Mouse (Mus musculus): ENCODE measurements around the gene Hsd17b2. TPM values are rescaled to one million over a fixed set of nuclear protein-coding genes. Genes with fewer than 3 reads are reported as not detected.

Gene Hsd17b2
- polyA plus RNA-seq, 1 experiment from 2014 or later = not detected

GRCm38 (mm10) chr8:117749436-117749835, 47.7 kb downstream of the Hsd17b2 start:
- Histone ChIP-seq H3K4me1 (replicated peaks) (no peaks in the 10 kb centered on the region), H3K27ac (no peak overlapping the region), H3K4me2 (no peak overlapping the region), H3K9ac (no peak overlapping the region), H3K36me3 (no peaks in the 10 kb centered on the region), H3K9me3 (no peaks in the 10 kb centered on the region), H3K27me3 (no peaks in the 10 kb centered on the region), H3K4me3 (no peak overlapping the region)
- no peak for ATAC-seq (ENCODE audit: low FRiP score)
- 47% methylated on average over 2 of the region's 2 CpGs for WGBS

GRCm38 (mm10) chr8:117757900-117758299, 56.2 kb downstream of the Hsd17b2 start:
- Histone ChIP-seq H3K4me2 (no peak overlapping the region), H3K4me3 (no peak overlapping the region), H3K36me3 (no peaks in the 10 kb centered on the region), H3K9ac (no peak overlapping the region), H3K27me3 (no peaks in the 10 kb centered on the region), H3K4me1 (replicated peaks) (no peaks in the 10 kb centered on the region), H3K9me3 (no peaks in the 10 kb centered on the region), H3K27ac (no peak overlapping the region)
- ATAC-seq (ENCODE audit: low FRiP score) = no peak
- 88% methylated on average over 11 of the region's 11 CpGs for WGBS

- 89% methylated on average over 6 of the region's 6 CpGs for WGBS
- no peak for ATAC-seq (ENCODE audit: low FRiP score)
- no peak overlapping the region for H3K9ac ChIP-seq
- no peak overlapping the region for H3K4me2 ChIP-seq
- no peak overlapping the region for H3K27ac ChIP-seq
- H3K4me3 ChIP-seq = no peak overlapping the region
- no peaks in the 10 kb centered on the region for H3K9me3 ChIP-seq
- H3K27me3 ChIP-seq = no peaks in the 10 kb centered on the region
- H3K4me1 ChIP-seq (replicated peaks) = no peaks in the 10 kb centered on the region
- H3K36me3 ChIP-seq = no peaks in the 10 kb centered on the region
Observed at GRCm38 (mm10) chr8:117762776-117763175, 61.1 kb downstream of the Hsd17b2 start.

- ATAC-seq (ENCODE audit: low FRiP score) = no peak
- Histone ChIP-seq H3K36me3 (no peaks in the 10 kb centered on the region), H3K27me3 (no peaks in the 10 kb centered on the region), H3K9me3 (no peaks in the 10 kb centered on the region), H3K4me3 (no peak overlapping the region), H3K4me1 (replicated peaks) (no peaks in the 10 kb centered on the region), H3K9ac (no peak overlapping the region), H3K27ac (no peak overlapping the region), H3K4me2 (no peak overlapping the region)
- 90% methylated on average over 4 of the region's 4 CpGs for WGBS
Observed at GRCm38 (mm10) chr8:117764625-117765024, 62.9 kb downstream of the Hsd17b2 start.

- Histone ChIP-seq H3K27me3 (no peaks in the 10 kb centered on the region), H3K9ac (no peak overlapping the region), H3K27ac (no peak overlapping the region), H3K4me2 (no peak overlapping the region), H3K36me3 (no peaks in the 10 kb centered on the region), H3K4me3 (no peak overlapping the region), H3K4me1 (replicated peaks) (no peaks in the 10 kb centered on the region), H3K9me3 (no peaks in the 10 kb centered on the region)
- WGBS = 85% methylated on average over 5 of the region's 5 CpGs
- ATAC-seq (ENCODE audit: low FRiP score) = no peak
Observed at GRCm38 (mm10) chr8:117765947-117766346, 64.2 kb downstream of the Hsd17b2 start.

GRCm38 (mm10) chr8:117768971-117769370, 67.3 kb downstream of the Hsd17b2 start:
- Histone ChIP-seq H3K9me3 (no peaks in the 10 kb centered on the region), H3K4me2 (no peak overlapping the region), H3K4me3 (no peak overlapping the region), H3K9ac (no peak overlapping the region), H3K27ac (no peak overlapping the region), H3K36me3 (no peaks in the 10 kb centered on the region), H3K27me3 (no peaks in the 10 kb centered on the region), H3K4me1 (replicated peaks) (no peaks in the 10 kb centered on the region)
- no peak for ATAC-seq (ENCODE audit: low FRiP score)
- 84% methylated on average over 7 of the region's 7 CpGs for WGBS

GRCm38 (mm10) chr8:117771115-117771836, 69.6 kb downstream of the Hsd17b2 start:
- no peaks in the 10 kb centered on the region for H3K36me3 ChIP-seq
- H3K27ac ChIP-seq = no peak overlapping the region
- no peaks in the 10 kb centered on the region for H3K9me3 ChIP-seq
- no peaks in the 10 kb centered on the region for H3K27me3 ChIP-seq
- H3K4me3 ChIP-seq = no peak overlapping the region
- 83% methylated on average over 9 of the region's 9 CpGs for WGBS
- no peaks in the 10 kb centered on the region for H3K4me1 ChIP-seq (replicated peaks)
- no peak for ATAC-seq (ENCODE audit: low FRiP score)
- H3K4me2 ChIP-seq = no peak overlapping the region
- no peak overlapping the region for H3K9ac ChIP-seq

GRCm38 (mm10) chr8:117772126-117772525, 70.4 kb downstream of the Hsd17b2 start:
- no peak overlapping the region for H3K4me2 ChIP-seq
- H3K27me3 ChIP-seq = no peaks in the 10 kb centered on the region
- H3K4me3 ChIP-seq = no peak overlapping the region
- ATAC-seq (ENCODE audit: low FRiP score) = no peak
- no peak overlapping the region for H3K27ac ChIP-seq
- no peaks in the 10 kb centered on the region for H3K36me3 ChIP-seq
- H3K4me1 ChIP-seq (replicated peaks) = no peaks in the 10 kb centered on the region
- H3K9me3 ChIP-seq = no peaks in the 10 kb centered on the region
- WGBS = 66% methylated on average over 2 of the region's 2 CpGs
- H3K9ac ChIP-seq = no peak overlapping the region

GRCm38 (mm10) chr8:117772597-117772996, 70.9 kb downstream of the Hsd17b2 start:
- WGBS = 59% methylated on average over 2 of the region's 2 CpGs
- no peaks in the 10 kb centered on the region for H3K4me1 ChIP-seq (replicated peaks)
- no peak overlapping the region for H3K4me3 ChIP-seq
- no peaks in the 10 kb centered on the region for H3K36me3 ChIP-seq
- no peak overlapping the region for H3K4me2 ChIP-seq
- ATAC-seq (ENCODE audit: low FRiP score) = no peak
- H3K27ac ChIP-seq = no peak overlapping the region
- no peaks in the 10 kb centered on the region for H3K27me3 ChIP-seq
- H3K9ac ChIP-seq = no peak overlapping the region
- H3K9me3 ChIP-seq = no peaks in the 10 kb centered on the region

GRCm38 (mm10) chr8:117775626-117776025, 73.9 kb downstream of the Hsd17b2 start:
- WGBS = 49% methylated on average over 10 of the region's 10 CpGs

GRCm38 (mm10) chr8:117776075-117776474, 74.4 kb downstream of the Hsd17b2 start:
- 89% methylated on average over 10 of the region's 10 CpGs for WGBS
- Histone ChIP-seq H3K4me2 (no peak overlapping the region), H3K27me3 (no peaks in the 10 kb centered on the region), H3K4me1 (replicated peaks) (no peaks in the 10 kb centered on the region), H3K27ac (no peak overlapping the region), H3K36me3 (no peaks in the 10 kb centered on the region), H3K9me3 (no peaks in the 10 kb centered on the region), H3K9ac (no peak overlapping the region), H3K4me3 (no peak overlapping the region)
- ATAC-seq (ENCODE audit: low FRiP score) = no peak

More at GRCm38 (mm10) chr8:117775626-117776025, 73.9 kb downstream of the Hsd17b2 start:
- H3K4me2 ChIP-seq = no peak overlapping the region
- no peak for ATAC-seq (ENCODE audit: low FRiP score)
- no peaks in the 10 kb centered on the region for H3K4me1 ChIP-seq (replicated peaks)
- no peaks in the 10 kb centered on the region for H3K9me3 ChIP-seq
- H3K4me3 ChIP-seq = no peak overlapping the region
- H3K36me3 ChIP-seq = no peaks in the 10 kb centered on the region
- H3K9ac ChIP-seq = no peak overlapping the region
- no peak overlapping the region for H3K27ac ChIP-seq
- H3K27me3 ChIP-seq = no peaks in the 10 kb centered on the region

- no peaks in the 10 kb centered on the region for H3K36me3 ChIP-seq
- no peak overlapping the region for H3K4me3 ChIP-seq
- H3K9ac ChIP-seq = no peak overlapping the region
- no peak for ATAC-seq (ENCODE audit: low FRiP score)
- H3K4me2 ChIP-seq = no peak overlapping the region
- 82% methylated on average over 11 of the region's 11 CpGs for WGBS
- no peak overlapping the region for H3K27ac ChIP-seq
- no peaks in the 10 kb centered on the region for H3K9me3 ChIP-seq
- H3K27me3 ChIP-seq = no peaks in the 10 kb centered on the region
- no peaks in the 10 kb centered on the region for H3K4me1 ChIP-seq (replicated peaks)
Observed at GRCm38 (mm10) chr8:117778531-117779322, 77.0 kb downstream of the Hsd17b2 start.

GRCm38 (mm10) chr8:117779344-117779743, 77.6 kb downstream of the Hsd17b2 start:
- no peak for ATAC-seq (ENCODE audit: low FRiP score)
- WGBS = 83% methylated on average over 6 of the region's 6 CpGs

More at GRCm38 (mm10) chr8:117779344-117779743, 77.6 kb downstream of the Hsd17b2 start:
- no peaks in the 10 kb centered on the region for H3K9me3 ChIP-seq
- H3K4me3 ChIP-seq = no peak overlapping the region
- H3K36me3 ChIP-seq = no peaks in the 10 kb centered on the region
- no peak overlapping the region for H3K27ac ChIP-seq
- H3K4me1 ChIP-seq (replicated peaks) = no peaks in the 10 kb centered on the region
- no peaks in the 10 kb centered on the region for H3K27me3 ChIP-seq
- H3K4me2 ChIP-seq = no peak overlapping the region
- H3K9ac ChIP-seq = no peak overlapping the region
